Mouse (Mus musculus): ENCODE results near the gene Ache. TPM values are rescaled to one million over a fixed set of nuclear protein-coding genes. Genes with fewer than 3 reads are reported as not detected.

Ache gene
- polyA plus RNA-seq, 1 experiment from 2014 or later: 2.7 TPM

GRCm38 (mm10) chr5:137314193-137315083 lies 27.1 kb downstream of the Ache start, which contains the start of gene Trip6:
Gene Trip6, minus strand, starts transcription at chr5:137314404.
- H3K4me1 ChIP-seq: peaks cover 40% of the 10 kb centered on the region
- no peaks in the 10 kb centered on the region for H3K27me3 ChIP-seq
- WGBS: 14% methylated on average over 30 of the region's 30 CpGs
- H3K4me2 ChIP-seq: peak within 1 kb of the TSS; percentile 95
- H3K4me3 ChIP-seq: peak within 1 kb of the TSS; percentile 81
- no peaks in the 10 kb centered on the region for H3K9me3 ChIP-seq
- H3K36me3 ChIP-seq: peaks cover 49% of the 10 kb centered on the region
- peak; percentile 90 for ATAC-seq (ENCODE audit: insufficient number of reproducible peaks, insufficient read depth, low FRiP score, low TSS enrichment, low read depth)
- H3K9ac ChIP-seq: peak within 1 kb of the TSS; percentile 98
- H3K27ac ChIP-seq: peak within 1 kb of the TSS; percentile 98

- H3K9me3 ChIP-seq: no peaks in the 10 kb centered on the region
- peak overlapping the region; percentile 95 for H3K4me2 ChIP-seq
- peak overlapping the region; percentile 98 for H3K27ac ChIP-seq
- WGBS: 36% methylated on average over 30 of the region's 30 CpGs
- H3K4me3 ChIP-seq: peak overlapping the region; percentile 81; the same call in 1 of the 2 replicates
- no peaks in the 10 kb centered on the region for H3K27me3 ChIP-seq
- H3K4me1 ChIP-seq: peaks cover 40% of the 10 kb centered on the region
- ATAC-seq (ENCODE audit: insufficient number of reproducible peaks, insufficient read depth, low FRiP score, low TSS enrichment, low read depth): no peak
- peak overlapping the region; percentile 98; the same call in 1 of the 2 replicates for H3K9ac ChIP-seq
- peaks cover 49% of the 10 kb centered on the region for H3K36me3 ChIP-seq
Observed at GRCm38 (mm10) chr5:137315084-137315903, 28.0 kb downstream of the Ache start.

- Histone ChIP-seq H3K9ac (no peak overlapping the region), H3K4me1 (peaks cover 27% of the 10 kb centered on the region)
Observed at GRCm38 (mm10) chr5:137317361-137317760, 30.0 kb downstream of the Ache start.

GRCm38 (mm10) chr5:137318570-137318969 lies 31.3 kb downstream of the Ache start:
- Histone ChIP-seq H3K4me2 (no peak overlapping the region), H3K4me1 (peaks cover 16% of the 10 kb centered on the region), H3K9ac (no peak overlapping the region), H3K36me3 (peaks cover 62% of the 10 kb centered on the region), H3K4me3 (no peak overlapping the region), H3K9me3 (no peaks in the 10 kb centered on the region), H3K27ac (no peak overlapping the region), H3K27me3 (no peaks in the 10 kb centered on the region)
- ATAC-seq (ENCODE audit: insufficient number of reproducible peaks, insufficient read depth, low FRiP score, low TSS enrichment, low read depth): no peak
- 82% methylated on average over 1 of the region's 1 CpGs for whole genome bisulfite sequencing

More at GRCm38 (mm10) chr5:137317361-137317760, 30.0 kb downstream of the Ache start:
- no peak for ATAC-seq (ENCODE audit: insufficient number of reproducible peaks, insufficient read depth, low FRiP score, low TSS enrichment, low read depth)
- no peaks in the 10 kb centered on the region for H3K9me3 ChIP-seq
- H3K4me2 ChIP-seq: no peak overlapping the region
- H3K4me3 ChIP-seq: no peak overlapping the region
- peaks cover 52% of the 10 kb centered on the region for H3K36me3 ChIP-seq
- H3K27me3 ChIP-seq: no peaks in the 10 kb centered on the region
- 91% methylated on average over 8 of the region's 8 CpGs for WGBS
- H3K27ac ChIP-seq: no peak overlapping the region

GRCm38 (mm10) chr5:137320996-137321395 lies 33.7 kb downstream of the Ache start:
- Histone ChIP-seq H3K4me2 (no peak overlapping the region), H3K4me3 (no peak overlapping the region), H3K9me3 (no peaks in the 10 kb centered on the region), H3K27me3 (no peaks in the 10 kb centered on the region), H3K4me1 (no peaks in the 10 kb centered on the region), H3K36me3 (peaks cover 76% of the 10 kb centered on the region), H3K27ac (no peak overlapping the region), H3K9ac (no peak overlapping the region)
- WGBS: 92% methylated on average over 3 of the region's 3 CpGs
- no peak for ATAC-seq (ENCODE audit: insufficient number of reproducible peaks, insufficient read depth, low FRiP score, low TSS enrichment, low read depth)

GRCm38 (mm10) chr5:137330910-137331309 lies 43.6 kb downstream of the Ache start:
- Histone ChIP-seq H3K4me2 (no peak overlapping the region), H3K36me3 (peaks cover 27% of the 10 kb centered on the region), H3K27ac (no peak overlapping the region), H3K9ac (no peak overlapping the region), H3K9me3 (no peaks in the 10 kb centered on the region), H3K4me3 (no peak overlapping the region), H3K4me1 (peaks cover 15% of the 10 kb centered on the region), H3K27me3 (no peaks in the 10 kb centered on the region)
- 86% methylated on average over 7 of the region's 7 CpGs for WGBS
- no peak for ATAC-seq (ENCODE audit: insufficient number of reproducible peaks, insufficient read depth, low FRiP score, low TSS enrichment, low read depth)

GRCm38 (mm10) chr5:137332857-137333511 lies 45.7 kb downstream of the Ache start:
- Histone ChIP-seq H3K4me2 (peak overlapping the region; percentile 96), H3K4me1 (peaks cover 15% of the 10 kb centered on the region), H3K4me3 (peak overlapping the region; percentile 66), H3K9ac (peak overlapping the region; percentile 82), H3K27ac (no peak overlapping the region), H3K9me3 (no peaks in the 10 kb centered on the region), H3K27me3 (no peaks in the 10 kb centered on the region), H3K36me3 (peaks cover 11% of the 10 kb centered on the region; the same call in 1 of the 2 replicates)
- no peak for ATAC-seq (ENCODE audit: insufficient number of reproducible peaks, insufficient read depth, low FRiP score, low TSS enrichment, low read depth)
- 12% methylated on average over 15 of the region's 15 CpGs for WGBS

- WGBS: under 1% methylated on average over 44 of the region's 44 CpGs
- peak; percentile 89 for ATAC-seq (ENCODE audit: insufficient number of reproducible peaks, insufficient read depth, low FRiP score, low TSS enrichment, low read depth)
- H3K36me3 ChIP-seq: peaks cover 7% of the 10 kb centered on the region; the same call in 1 of the 2 replicates
- H3K27ac ChIP-seq: no peak within 1 kb of the TSS
- no peaks in the 10 kb centered on the region for H3K9me3 ChIP-seq
- H3K4me3 ChIP-seq: peak within 1 kb of the TSS; percentile 66
- no peaks in the 10 kb centered on the region for H3K27me3 ChIP-seq
- H3K9ac ChIP-seq: peak within 1 kb of the TSS; percentile 82
- peaks cover 16% of the 10 kb centered on the region for H3K4me1 ChIP-seq
- H3K4me2 ChIP-seq: peak within 1 kb of the TSS; percentile 96
Observed at GRCm38 (mm10) chr5:137333512-137334174, 46.3 kb downstream of the Ache start, which contains the start of gene Slc12a9. Gene Slc12a9, minus strand, starts transcription at chr5:137333597.

GRCm38 (mm10) chr5:137334317-137334716 lies 47.0 kb downstream of the Ache start:
- H3K4me3 ChIP-seq: peak overlapping the region; percentile 66
- no peaks in the 10 kb centered on the region for H3K27me3 ChIP-seq
- H3K4me2 ChIP-seq: peak overlapping the region; percentile 96
- H3K36me3 ChIP-seq: peaks cover 6% of the 10 kb centered on the region; the same call in 1 of the 2 replicates
- no peaks in the 10 kb centered on the region for H3K9me3 ChIP-seq
- no peak overlapping the region for H3K9ac ChIP-seq
- 55% methylated on average over 10 of the region's 10 CpGs for WGBS
- ATAC-seq (ENCODE audit: insufficient number of reproducible peaks, insufficient read depth, low FRiP score, low TSS enrichment, low read depth): no peak
- H3K27ac ChIP-seq: no peak overlapping the region
- peaks cover 23% of the 10 kb centered on the region for H3K4me1 ChIP-seq

- H3K36me3 ChIP-seq: peaks cover 4% of the 10 kb centered on the region; the same call in 1 of the 2 replicates
- no peak overlapping the region for H3K27ac ChIP-seq
- no peak overlapping the region for H3K4me2 ChIP-seq
- ATAC-seq (ENCODE audit: insufficient number of reproducible peaks, insufficient read depth, low FRiP score, low TSS enrichment, low read depth): no peak
- H3K27me3 ChIP-seq: no peaks in the 10 kb centered on the region
- WGBS: 76% methylated on average over 6 of the region's 6 CpGs
- H3K9me3 ChIP-seq: no peaks in the 10 kb centered on the region
- H3K4me1 ChIP-seq: peaks cover 30% of the 10 kb centered on the region
- H3K4me3 ChIP-seq: no peak overlapping the region
- peak overlapping the region; percentile 27; the same call in 1 of the 2 replicates for H3K9ac ChIP-seq
Observed at GRCm38 (mm10) chr5:137335066-137335465, 47.7 kb downstream of the Ache start.
